Mouse (Mus musculus) ES-CJ7 (cell line): ENCODE data around the gene Casz1.

Experiments used
- DNase-seq: peaks from one replicate; pipeline ENCODE4 v3.0.0; 2011; ENCODE audit warnings: low read depth, low spot score

Casz1 gene

GRCm38 (mm10) chr4:148968859-148969258, 164.6 kb downstream of the Casz1 start:
- DNase-seq: no peak

DNA sequence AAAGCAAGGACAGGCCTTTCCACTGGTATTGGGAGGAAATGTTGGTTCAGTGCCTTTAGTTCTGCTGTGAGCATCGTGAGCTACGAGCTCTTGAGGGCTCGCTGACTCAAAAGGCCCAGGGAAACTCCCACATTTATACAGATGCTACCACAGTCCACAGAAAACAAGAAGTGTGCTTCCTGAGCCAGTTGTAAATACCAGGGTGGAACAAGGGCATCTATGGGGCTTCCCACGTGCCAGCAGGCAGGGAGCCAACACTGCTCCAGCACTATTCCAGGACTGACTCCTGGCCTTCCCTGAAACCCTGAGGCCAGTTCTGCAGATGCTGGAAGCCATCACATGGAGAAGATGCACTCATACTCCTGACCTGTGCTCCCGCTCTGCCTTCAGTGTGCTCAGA, 165.4 kb downstream of the Casz1 start:
- no peak for DNase-seq

GRCm38 (mm10) chr4:148970742-148971141, 166.5 kb downstream of the Casz1 start:
- DNase-seq: no peak

- no peak for DNase-seq
These were observed 167.5 kb downstream of the Casz1 start for GRCm38 (mm10) chr4:148971613-148972242.

GRCm38 (mm10) chr4:148972707-148973106, 168.5 kb downstream of the Casz1 start:
- no peak for DNase-seq

DNA sequence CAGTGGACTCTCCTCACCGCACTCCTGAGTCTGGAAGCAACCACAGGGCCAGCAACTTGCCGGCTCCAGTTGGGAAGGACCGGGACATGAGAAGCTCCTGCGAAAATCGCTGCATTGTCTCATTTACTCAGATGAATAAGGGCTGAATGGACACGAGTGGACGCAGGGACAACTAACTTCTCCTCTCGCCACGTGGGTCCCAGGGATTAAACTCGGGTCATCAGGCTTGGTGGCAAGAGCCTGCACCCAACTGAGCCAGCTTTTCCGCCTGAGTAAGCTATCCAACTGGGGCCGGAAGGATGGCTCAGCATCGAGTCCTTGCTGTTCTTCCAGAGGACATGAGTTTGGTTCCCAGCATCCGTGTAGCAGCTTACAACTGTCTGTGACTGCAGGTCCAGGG, 169.2 kb downstream of the Casz1 start:
- DNase-seq: no peak

DNA sequence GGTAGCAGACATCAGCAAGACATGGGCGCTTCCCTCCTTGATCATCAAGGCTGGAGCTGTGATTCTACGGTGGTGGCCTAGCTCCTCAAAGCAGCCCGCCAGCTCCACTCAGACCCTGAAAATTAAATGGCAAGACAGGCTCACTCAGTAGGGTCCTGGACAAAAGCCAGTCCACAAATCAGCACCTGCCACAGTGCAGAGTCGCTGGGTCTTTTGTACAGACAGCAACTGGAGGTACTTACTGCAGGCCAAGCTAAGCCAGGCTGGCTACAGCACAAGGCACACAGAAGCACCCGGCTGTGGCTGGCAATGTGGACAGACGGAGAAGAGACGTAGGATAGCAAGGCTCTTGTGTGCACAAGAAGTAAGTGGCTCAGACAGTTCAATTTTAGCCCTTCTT, 170.6 kb downstream of the Casz1 start:
- no peak for DNase-seq

- no peak for DNase-seq
These were observed 174.1 kb downstream of the Casz1 start for GRCm38 (mm10) chr4:148978221-148978855.

DNA sequence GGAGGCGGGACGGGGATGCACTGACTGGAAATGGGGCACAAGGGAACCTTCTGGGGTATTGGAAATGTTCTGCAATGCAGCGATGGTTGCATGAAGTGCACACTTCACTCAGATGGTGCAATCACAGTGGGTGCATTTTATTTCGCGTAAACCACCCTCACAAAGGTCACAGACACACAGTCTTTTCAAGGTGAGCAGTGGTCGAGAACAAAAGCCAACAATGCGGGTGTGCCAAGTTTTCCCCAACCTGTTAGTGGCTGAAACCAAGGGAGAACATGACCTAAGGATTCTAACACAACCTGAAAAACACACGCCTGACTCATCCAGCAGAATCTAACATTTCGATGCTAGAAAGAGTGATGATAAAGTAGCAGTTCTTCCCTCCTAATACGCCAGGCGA, 174.7 kb downstream of the Casz1 start:
- DNase-seq: peak; percentile 52

GRCm38 (mm10) chr4:148979837-148980236, 175.6 kb downstream of the Casz1 start:
- DNase-seq: no peak

DNA sequence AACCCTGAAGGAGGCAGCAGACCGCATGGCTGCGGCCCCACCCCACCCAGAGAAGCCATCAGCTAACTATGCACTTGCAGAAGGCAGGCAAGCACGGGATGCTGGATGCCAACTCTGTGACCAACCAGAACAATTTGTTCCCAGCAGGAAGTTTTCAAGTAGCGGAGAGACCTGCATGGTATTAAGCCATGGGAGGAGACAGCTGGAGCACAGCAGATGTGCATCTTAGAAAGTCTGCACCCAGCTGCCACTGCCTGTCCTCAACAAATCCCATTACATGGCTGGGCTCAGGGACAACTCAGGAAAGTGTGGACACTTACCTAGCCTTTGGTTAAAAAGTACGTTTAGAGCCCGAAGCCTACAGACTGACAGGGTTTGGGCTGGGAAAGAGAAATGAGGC, 178.0 kb downstream of the Casz1 start:
- DNase-seq: no peak

DNA sequence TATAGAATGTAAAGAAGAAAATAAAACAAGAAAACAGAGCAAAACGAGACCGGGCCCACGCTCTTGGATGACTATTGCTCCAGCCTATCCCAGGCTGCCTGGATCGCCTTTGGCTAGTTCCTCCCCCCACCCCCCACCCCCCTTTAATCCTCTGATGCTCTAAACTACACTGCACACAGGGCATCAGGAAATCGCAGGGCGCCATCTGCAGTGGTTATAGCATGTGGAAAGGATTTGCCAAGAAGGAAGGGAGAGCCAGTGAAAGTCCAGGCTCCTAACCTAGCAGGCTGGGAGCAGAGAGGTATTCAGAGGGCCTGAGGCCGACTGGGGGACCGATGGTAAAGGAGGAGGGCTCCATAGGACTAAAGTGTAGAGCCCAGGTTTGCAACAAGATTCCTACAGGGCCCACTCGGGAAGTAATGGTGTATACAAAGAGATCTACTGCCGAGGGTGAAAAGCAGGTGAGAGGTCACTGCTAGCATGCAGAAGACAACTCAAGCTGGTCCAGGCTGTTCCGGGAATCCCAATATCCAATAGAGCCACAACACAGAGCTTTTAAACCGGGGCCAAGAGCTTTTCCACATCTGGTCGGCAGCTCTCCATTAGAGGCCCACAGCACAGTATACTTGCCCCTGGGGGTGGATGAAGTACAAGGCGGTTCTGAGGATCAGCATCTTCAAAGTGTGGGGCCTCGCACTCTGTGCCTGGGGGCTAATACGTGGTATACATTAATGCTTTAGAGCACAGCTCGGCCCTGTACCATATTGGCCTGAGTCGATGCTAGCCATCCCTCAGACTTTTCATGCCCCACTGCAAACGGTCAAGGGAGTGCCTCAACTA, 180.7 kb downstream of the Casz1 start:
- no peak for DNase-seq

GRCm38 (mm10) chr4:148985541-148986476, 181.6 kb downstream of the Casz1 start:
- no peak for DNase-seq

- DNase-seq: no peak
These were observed 185.8 kb downstream of the Casz1 start for GRCm38 (mm10) chr4:148990038-148990437.

DNA sequence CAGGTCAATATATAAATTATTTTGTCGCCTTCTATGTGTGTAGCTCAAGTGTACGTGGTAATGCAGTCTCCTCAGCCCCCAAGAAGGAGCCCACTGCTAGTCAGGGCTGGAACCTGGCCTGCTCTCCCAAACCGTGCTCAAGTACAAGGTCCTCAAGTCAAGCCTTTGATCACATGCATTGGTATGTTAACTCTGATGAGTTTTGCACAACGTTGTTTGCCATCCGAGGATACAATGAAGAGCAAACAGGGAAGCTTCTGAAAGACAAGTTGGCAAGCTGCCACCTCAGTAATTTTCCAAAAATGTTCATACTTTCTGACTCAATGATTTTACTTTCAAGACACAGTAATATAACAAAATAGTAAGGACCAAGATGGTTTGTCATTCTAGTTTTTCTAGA, 189.7 kb downstream of the Casz1 start:
- no peak for DNase-seq

DNA sequence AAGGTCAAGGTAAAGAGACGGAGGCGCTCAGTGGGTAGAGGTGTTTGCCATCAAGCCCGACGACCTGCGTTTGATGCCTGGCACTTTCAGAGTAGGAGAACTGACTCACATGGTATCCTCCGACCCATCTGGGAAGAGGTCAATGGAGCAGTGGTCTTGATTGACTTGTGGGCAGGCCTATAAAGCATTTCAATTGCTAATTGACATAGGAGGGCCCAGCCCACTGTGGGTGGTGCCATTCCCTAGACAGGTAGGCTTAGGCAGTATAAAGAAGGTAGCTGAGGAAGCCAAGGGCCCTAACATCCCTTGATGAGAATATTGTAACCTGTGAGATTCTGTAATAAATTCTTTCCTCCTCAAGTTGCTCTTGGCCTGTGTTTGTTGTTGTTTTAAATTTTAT, 196.5 kb downstream of the Casz1 start:
- DNase-seq: peak; percentile 49

DNA sequence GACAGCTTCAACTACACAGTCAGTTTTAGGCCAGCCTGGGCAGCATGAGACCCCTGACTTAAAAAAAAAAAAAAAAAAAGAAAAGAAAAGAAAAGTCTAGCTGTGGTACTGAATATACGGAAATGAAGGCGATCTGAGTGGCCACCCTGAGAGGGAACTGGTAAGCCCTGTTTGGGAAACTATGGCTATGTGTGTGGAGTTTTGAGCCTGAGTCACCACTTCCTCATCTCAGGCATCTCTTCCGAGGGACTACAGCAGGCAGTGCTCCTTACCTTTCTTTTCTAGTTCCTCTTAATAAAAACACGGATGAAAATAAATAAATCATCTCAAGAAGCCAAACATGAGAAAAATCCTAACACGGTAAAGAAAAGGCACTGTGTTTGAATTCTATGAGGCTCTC, 197.3 kb downstream of the Casz1 start:
- DNase-seq: no peak

DNA sequence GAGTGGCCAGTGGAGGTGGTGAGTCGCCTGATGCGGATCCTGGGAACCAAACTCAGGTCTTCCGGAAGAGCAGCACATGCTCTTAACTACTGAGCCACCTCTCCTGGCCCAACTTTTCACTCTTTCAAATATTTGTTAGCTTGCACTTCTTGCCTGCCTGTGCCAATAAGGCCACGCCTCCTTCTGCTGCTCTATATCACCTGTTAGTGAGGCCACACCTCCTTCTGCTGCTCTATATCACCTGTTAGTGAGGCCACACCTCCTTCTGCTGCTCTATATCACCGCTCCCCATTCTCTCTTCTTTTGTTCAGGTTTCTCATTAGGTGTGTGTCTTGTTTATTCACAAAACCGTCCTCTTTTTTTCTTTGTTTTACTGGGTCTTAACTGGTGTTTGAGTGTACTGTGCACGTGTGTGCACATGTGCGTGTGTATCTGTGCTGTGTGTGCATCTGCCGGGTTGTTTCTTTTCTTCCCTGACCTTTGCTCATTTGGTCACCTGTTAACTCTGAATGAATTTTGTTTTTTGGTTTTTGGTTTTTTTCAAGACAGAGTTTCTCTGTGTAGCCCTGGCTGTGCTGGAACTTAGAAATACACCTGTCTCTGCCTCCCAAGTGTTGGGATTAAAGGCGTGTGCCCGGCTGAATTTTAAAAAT, 198.3 kb downstream of the Casz1 start:
- no peak for DNase-seq
